8 mouse cellular contexts compared by ENCODE assay signal in genomic region chr9:21936692-21937570, GRCm38 (mm10). TPM values are rescaled to one million over a fixed set of nuclear protein-coding genes. Genes with fewer than 3 reads are reported as not detected.
A peak's percentile ranks its signal among the peaks of the same experiment; 100 is the strongest.
DNase-seq lines count a peak whose midpoint lies in the region; ATAC-seq lines count a peak whose summit lies in the region.

TSS of gene Plppr2 (plus strand) at chr9:21937033.

- peak within 1 kb of the TSS; percentile 63 for H3K27ac ChIP-seq in forebrain, embryonic 13.5 days
- no peak within 1 kb of the TSS for H3K27ac ChIP-seq in liver, embryonic 15.5 days (replicated peaks)
- peak within 1 kb of the TSS; percentile 50; the same call in 1 of the 2 replicates for H3K27ac ChIP-seq in neural tube, embryonic 11.5 days (ENCODE audit: low read depth, low read length)
- H3K27ac ChIP-seq in stomach, embryonic 16.5 days (ENCODE audit: low read length), result 0 out of 2 replicates have a peak within 1 kb of the TSS, but pooled peaks have one; percentile 35

- peak within 1 kb of the TSS; percentile 84 for H3K9ac ChIP-seq in forebrain, embryonic 13.5 days
- H3K9ac ChIP-seq in liver, embryonic 15.5 days, result 0 out of 2 replicates have a peak within 1 kb of the TSS, but pooled peaks have one; percentile 0
- H3K9ac ChIP-seq in neural tube, embryonic 11.5 days (ENCODE audit: low read length), result peak within 1 kb of the TSS; percentile 69
- H3K9ac ChIP-seq in stomach, embryonic 16.5 days (ENCODE audit: low read length), result peak within 1 kb of the TSS; percentile 75

- WGBS in forebrain, embryonic 13.5 days, result 2% methylated on average over 42 of the region's 43 CpGs
- 2% methylated on average over 43 of the region's 43 CpGs for WGBS in liver, embryonic 15.5 days (ENCODE audit: insufficient replicate concordance)
- 2% methylated on average over 42 of the region's 43 CpGs for WGBS in neural tube, embryonic 11.5 days
- 2% methylated on average over 42 of the region's 43 CpGs for WGBS in stomach, embryonic 16.5 days

- peak within 1 kb of the TSS; percentile 73 for H3K4me3 ChIP-seq in forebrain, embryonic 13.5 days
- peak within 1 kb of the TSS; percentile 49 for H3K4me3 ChIP-seq in liver, embryonic 15.5 days (replicated peaks)
- H3K4me3 ChIP-seq in neural tube, embryonic 11.5 days (ENCODE audit: low read depth, low read length), result peak within 1 kb of the TSS; percentile 59
- peak within 1 kb of the TSS; percentile 62 for H3K4me3 ChIP-seq in stomach, embryonic 16.5 days (replicated peaks; ENCODE audit: low read length)

- H3K9me3 ChIP-seq in forebrain, embryonic 13.5 days (replicated peaks), result no peaks in the 10 kb centered on the region
- no peaks in the 10 kb centered on the region for H3K9me3 ChIP-seq in liver, embryonic 15.5 days (replicated peaks)
- no peaks in the 10 kb centered on the region for H3K9me3 ChIP-seq in neural tube, embryonic 11.5 days (ENCODE audit: control insufficient read depth, low read length)
- H3K9me3 ChIP-seq in stomach, embryonic 16.5 days (replicated peaks; ENCODE audit: control insufficient read depth, low read length), result no peaks in the 10 kb centered on the region

- peaks cover 21% of the 10 kb centered on the region for H3K4me1 ChIP-seq in forebrain, embryonic 13.5 days
- peaks cover 12% of the 10 kb centered on the region for H3K4me1 ChIP-seq in liver, embryonic 15.5 days (replicated peaks)
- no peaks in the 10 kb centered on the region for H3K4me1 ChIP-seq in neural tube, embryonic 11.5 days (ENCODE audit: control insufficient read depth, insufficient read depth, low read length)
- H3K4me1 ChIP-seq in stomach, embryonic 16.5 days (ENCODE audit: control insufficient read depth, insufficient read depth, low read length), result 0 out of 2 replicates have a peak, but pooled peaks cover 6% of the 10 kb centered on the region

- H3K36me3 ChIP-seq in forebrain, embryonic 13.5 days (ENCODE audit: poor library complexity, severe bottlenecking), result peaks cover 24% of the 10 kb centered on the region
- H3K36me3 ChIP-seq in liver, embryonic 15.5 days (replicated peaks), result no peaks in the 10 kb centered on the region
- H3K36me3 ChIP-seq in neural tube, embryonic 11.5 days (ENCODE audit: control insufficient read depth, insufficient read depth, low read length), result no peaks in the 10 kb centered on the region
- H3K36me3 ChIP-seq in stomach, embryonic 16.5 days (ENCODE audit: control insufficient read depth, insufficient read depth, low read length), result no peaks in the 10 kb centered on the region

- no peaks in the 10 kb centered on the region for H3K27me3 ChIP-seq in forebrain, embryonic 13.5 days
- H3K27me3 ChIP-seq in liver, embryonic 15.5 days, result peaks cover 22% of the 10 kb centered on the region
- H3K27me3 ChIP-seq in neural tube, embryonic 11.5 days (ENCODE audit: control insufficient read depth, insufficient read depth, low read length), result no peaks in the 10 kb centered on the region
- H3K27me3 ChIP-seq in stomach, embryonic 16.5 days (ENCODE audit: control insufficient read depth, insufficient read depth, low read length), result no peaks in the 10 kb centered on the region

- peak within 1 kb of the TSS; percentile 76 for H3K4me2 ChIP-seq in forebrain, embryonic 13.5 days
- peak within 1 kb of the TSS; percentile 67 for H3K4me2 ChIP-seq in liver, embryonic 15.5 days
- peak within 1 kb of the TSS; percentile 81 for H3K4me2 ChIP-seq in neural tube, embryonic 11.5 days (ENCODE audit: low read depth)
- peak within 1 kb of the TSS; percentile 75 for H3K4me2 ChIP-seq in stomach, embryonic 16.5 days (ENCODE audit: low read depth, low read length)

- intact Hi-C loops in heart, postnatal 10 days (cut with DNase I), result no loop called here

- peak; percentile 99 for DNase-seq in ES-CJ7 (ENCODE audit: low read depth, low spot score)
- DNase-seq in cerebellum, adult 11 months, result peak; percentile 99
- peak; percentile 95 to 96 for DNase-seq in heart, postnatal 10 days
- DNase-seq in kidney, postnatal 4 days, result peak; percentile 99
- DNase-seq in neural tube, embryonic 11.5 days (ENCODE audit: low spot score), result peak; percentile 96

- peak; percentile 91 for ATAC-seq in forebrain, embryonic 13.5 days
- peak; percentile 86 for ATAC-seq in liver, embryonic 15.5 days (ENCODE audit: insufficient read depth)
- peak; percentile 93 for ATAC-seq in neural tube, embryonic 11.5 days (ENCODE audit: insufficient read depth, low FRiP score, low TSS enrichment)
- peak; percentile 97 for ATAC-seq in stomach, embryonic 16.5 days (ENCODE audit: insufficient read depth, low FRiP score)

RNA-seq across cellular contexts. Expression of gene Plppr2, which starts in this region (rescaled TPM):
- polyA plus RNA-seq in forebrain, embryonic 13.5 days (2015; fragmentation: Nextera tagmentation; extraction: Ambion mirVana), result 37.8 and 44.1 TPM in 2 replicates
- total RNA-seq in heart, postnatal 10 days (2021), result 1 to 10 TPM; 2.2 to 2.4 TPM
- polyA plus RNA-seq in liver, embryonic 15.5 days (2015; fragmentation: Nextera tagmentation; extraction: Ambion mirVana), result 1.2 and 1.5 TPM in 2 replicates
- polyA plus RNA-seq in neural tube, embryonic 11.5 days (2014; fragmentation: Nextera tagmentation; extraction: Ambion mirVana), result 27.7 TPM in 2 replicates
- 6.9 and 7.1 TPM in 2 replicates for polyA plus RNA-seq in stomach, embryonic 16.5 days (2015; fragmentation: Nextera tagmentation; extraction: Ambion mirVana)

Comparison
In these comparisons a context has a peak if more than half of its experiments do, and no peak if none do; other contexts are left out.
1. H3K9ac ChIP-seq: peak in every context shown above with its lines; median percentile 84 in forebrain, embryonic 13.5 days; 75 in stomach, embryonic 16.5 days; 69 in neural tube, embryonic 11.5 days; 0 in liver, embryonic 15.5 days.